Mouse (Mus musculus) cerebellum, adult 2 months (tissue): Measurements from ENCODE around the gene Art5.

ENCODE experiments used
- CTCF ChIP-seq: fragments of 200-500 bp; IDR thresholded peaks from 2 replicates; pipeline ENCODE4 v1.5.1; 2011; ENCODE audit warnings: low read depth, mild to moderate bottlenecking, control low read depth, low read length, moderate library complexity, borderline replicate concordance; ENCODE audit not compliant: insufficient read depth
- POLR2A ChIP-seq: fragments of 200-500 bp; IDR thresholded peaks from 2 replicates; pipeline ENCODE4 v1.6.1; 2011; ENCODE audit warnings: low read length, control low read depth, borderline replicate concordance; ENCODE audit not compliant: insufficient read depth

DNA sequence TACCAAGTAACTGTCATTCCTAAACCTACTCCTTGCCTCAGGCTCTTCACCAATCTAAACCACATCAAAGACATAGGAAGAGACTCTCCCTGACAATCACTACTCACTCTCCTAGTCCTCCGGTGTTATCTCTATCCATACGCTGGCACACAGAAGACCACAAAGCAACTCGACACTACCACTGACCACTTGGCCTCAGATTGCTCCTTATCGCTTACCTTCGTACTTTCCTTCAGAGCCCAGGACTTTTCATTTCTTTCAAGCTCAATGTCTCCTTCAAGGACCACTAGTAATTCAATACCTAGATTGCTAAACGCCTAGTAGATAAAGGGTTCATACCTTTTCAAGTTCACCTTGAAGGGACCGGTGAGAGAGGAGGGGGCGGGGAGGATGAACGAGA lies 45.4 kb downstream of the Art5 start:
- TF ChIP-seq CTCF (no peak), POLR2A (no peak)
